Mouse (Mus musculus) myocyte (in vitro differentiated cells): ENCODE results near the gene Dglucy. TPM values are rescaled to one million over a fixed set of nuclear protein-coding genes. Genes with fewer than 3 reads are reported as not detected.

Source experiments
- H3K27me3 ChIP-seq: one replicate; pipeline ENCODE4 v1.6.1; 2011; ENCODE audit not compliant: control insufficient read depth, insufficient read depth, insufficient read length
- H3K36me3 ChIP-seq: one replicate; pipeline ENCODE4 v1.6.1; 2011; ENCODE audit not compliant: control insufficient read depth, insufficient read depth
- H3K4me2 ChIP-seq: one replicate; pipeline ENCODE4 v1.6.1; 2011; ENCODE audit warnings: low read depth, control low read depth
- H3K4me3 ChIP-seq: one replicate; pipeline ENCODE4 v1.5.1; 2011; ENCODE audit warnings: mild to moderate bottlenecking, control low read depth, moderate library complexity
- H3K79me2 ChIP-seq: one replicate; pipeline ENCODE4 v1.6.1; 2011; ENCODE audit not compliant: control insufficient read depth, insufficient read depth
- H3ac ChIP-seq: one replicate; pipeline ENCODE4 v1.6.1; 2011; ENCODE audit not compliant: control insufficient read depth, insufficient read length
- CEBPB ChIP-seq: IDR thresholded peaks from 2 replicates; pipeline ENCODE4 v1.6.1; 2011; ENCODE audit warnings: mild to moderate bottlenecking, moderate library complexity; ENCODE audit not compliant: poor library complexity, insufficient read depth, severe bottlenecking
- E2F4 ChIP-seq: IDR thresholded peaks from one replicate; pipeline ENCODE4 v1.6.1; 2011; ENCODE audit warnings: mild to moderate bottlenecking, control low read depth, moderate library complexity; ENCODE audit not compliant: insufficient read depth
- MAX ChIP-seq: IDR thresholded peaks from one replicate; pipeline ENCODE4 v1.6.1; 2011; ENCODE audit warnings: low read depth, mild to moderate bottlenecking, control low read depth
- MYOD1 ChIP-seq, 3 experiments: IDR thresholded peaks; one replicate each; pipeline ENCODE4 v1.6.1; 2011; ENCODE audit warnings: control low read depth in 2 of 3, low read depth in 2 of 3, mild to moderate bottlenecking in 2 of 3, moderate library complexity in 1 of 3; ENCODE audit not compliant: insufficient read length in 2 of 3, control insufficient read depth in 1 of 3
- MYOG ChIP-seq, 3 experiments: IDR thresholded peaks; one replicate each; pipeline ENCODE4 v1.6.1; 2011; ENCODE audit warnings: control low read depth in 2 of 3, low read depth in 2 of 3, mild to moderate bottlenecking in 2 of 3; ENCODE audit not compliant: insufficient read length in 2 of 3, control insufficient read depth in 1 of 3, insufficient read depth in 1 of 3
- POLR2A ChIP-seq: IDR thresholded peaks from one replicate; pipeline ENCODE4 v1.6.1; 2011; ENCODE audit warnings: low read depth, mild to moderate bottlenecking, control low read depth, moderate library complexity; ENCODE audit not compliant: insufficient read length
- POLR2AphosphoS2 ChIP-seq: IDR thresholded peaks from one replicate; pipeline ENCODE4 v1.6.1; 2011; ENCODE audit warnings: low read depth, control low read depth; ENCODE audit not compliant: insufficient read length
- REST ChIP-seq: IDR thresholded peaks from one replicate; pipeline ENCODE4 v1.6.1; 2011; ENCODE audit warnings: mild to moderate bottlenecking, control low read depth, moderate library complexity; ENCODE audit not compliant: insufficient read depth, insufficient read length
- SRF ChIP-seq: IDR thresholded peaks from one replicate; pipeline ENCODE4 v1.6.1; 2011; ENCODE audit warnings: low read depth; ENCODE audit not compliant: control insufficient read depth, insufficient read length
- TCF12 ChIP-seq: IDR thresholded peaks from one replicate; pipeline ENCODE4 v1.6.1; 2011; ENCODE audit warnings: mild to moderate bottlenecking, control low read depth; ENCODE audit not compliant: poor library complexity, insufficient read depth, severe bottlenecking
- TCF3 ChIP-seq: IDR thresholded peaks from one replicate; pipeline ENCODE4 v1.6.1; 2011; ENCODE audit warnings: low read depth, control low read depth; ENCODE audit not compliant: insufficient read length
- USF1 ChIP-seq: IDR thresholded peaks from one replicate; pipeline ENCODE4 v1.6.1; 2011; ENCODE audit warnings: low read depth, mild to moderate bottlenecking, control low read depth, moderate library complexity
- polyA plus RNA-seq: library from polyadenylated mRNA; unstranded; fragments of >200 nt; fragmentation: generic; extraction: Trizol; gene quantifications from one replicate; pipeline ENCODE4 v1.2.1, GENCODE M21; 2012; ENCODE audit warnings: missing spikeins

Gene Dglucy
- polyA plus RNA-seq, 1 experiment = 24.4 TPM

- no peak for TF ChIP-seq E2F4
- no peak overlapping the region for H3K4me3 ChIP-seq
- no peaks in the 10 kb centered on the region for H3K79me2 ChIP-seq
- no peak overlapping the region for H3K4me2 ChIP-seq
- peaks cover 9% of the 10 kb centered on the region for H3K27me3 ChIP-seq
- H3ac ChIP-seq = no peak overlapping the region
- H3K36me3 ChIP-seq = peaks cover 7% of the 10 kb centered on the region
Observed at GRCm38 (mm10) chr12:100910731-100911130, 131.9 kb downstream of the Dglucy start.

DNA sequence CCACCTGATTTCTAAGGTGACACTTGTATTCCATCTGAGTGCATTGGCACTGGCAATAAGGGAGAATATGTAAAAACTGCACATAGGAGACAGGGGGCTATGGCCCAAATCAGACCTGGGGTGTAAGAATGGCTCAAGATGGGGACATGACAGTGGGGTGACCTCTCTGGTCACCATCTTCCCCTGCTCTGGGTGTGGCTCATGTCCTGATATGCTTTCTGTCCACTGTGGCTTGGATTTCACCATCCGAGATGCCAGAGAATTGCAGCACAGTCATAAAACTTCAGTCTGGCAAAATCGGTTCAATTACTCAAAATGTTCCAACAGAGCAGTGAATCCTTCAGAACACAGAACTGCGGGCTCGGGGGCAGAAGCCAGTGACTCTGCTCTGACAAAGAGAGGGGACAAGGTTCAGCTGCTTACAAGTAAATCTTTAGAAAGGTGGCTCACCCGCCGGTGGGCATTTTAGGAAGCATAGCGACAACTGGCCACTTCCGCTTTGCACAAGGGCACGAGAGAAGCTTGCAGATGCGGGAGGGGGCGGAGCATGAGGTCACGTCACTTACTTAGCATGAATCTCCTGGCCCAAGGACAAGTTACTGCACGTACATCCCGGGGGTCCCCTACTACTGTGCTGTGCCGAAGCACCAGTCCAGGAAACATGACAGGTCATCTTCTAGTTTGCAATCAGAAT lies 145.9 kb downstream of the Dglucy start:
- peaks cover 5% of the 10 kb centered on the region for H3K36me3 ChIP-seq
- H3K4me3 ChIP-seq = no peak overlapping the region
- no peak overlapping the region for H3ac ChIP-seq
- TF ChIP-seq CEBPB (no peak), POLR2AphosphoS2 (no peak), MAX (no peak), POLR2A (no peak), TCF12 (no peak), MYOD1 (IDR thresholded peaks at IDR 0.05; ENCODE audit: control insufficient read depth in 1 of 3, insufficient read length in 2 of 3, low read depth in 2 of 3) (no peak), SRF (no peak), USF1 (no peak), TCF3 (no peak), MYOG (IDR thresholded peaks at IDR 0.05; ENCODE audit: control insufficient read depth in 1 of 3, insufficient read depth in 1 of 3, insufficient read length in 2 of 3, low read depth in 2 of 3) (no peak), E2F4 (no peak), REST (no peak)
- H3K27me3 ChIP-seq = no peaks in the 10 kb centered on the region
- H3K79me2 ChIP-seq = no peaks in the 10 kb centered on the region
- no peak overlapping the region for H3K4me2 ChIP-seq

GRCm38 (mm10) chr12:100925644-100926619 lies 147.1 kb downstream of the Dglucy start:
- TF ChIP-seq SRF (no peak), TCF3 (no peak), POLR2A (no peak), MYOG (IDR thresholded peaks at IDR 0.05; ENCODE audit: control insufficient read depth in 1 of 3, insufficient read depth in 1 of 3, insufficient read length in 2 of 3, low read depth in 2 of 3) (no peak), MYOD1 (IDR thresholded peaks at IDR 0.05; ENCODE audit: control insufficient read depth in 1 of 3, insufficient read length in 2 of 3, low read depth in 2 of 3) (no peak), POLR2AphosphoS2 (no peak), MAX (no peak), REST (no peak), USF1 (no peak), TCF12 (no peak), E2F4 (no peak), CEBPB (no peak)
- Histone ChIP-seq H3K79me2 (no peaks in the 10 kb centered on the region), H3K4me3 (no peak overlapping the region), H3ac (no peak overlapping the region), H3K27me3 (no peaks in the 10 kb centered on the region), H3K4me2 (no peak overlapping the region), H3K36me3 (peaks cover 5% of the 10 kb centered on the region)

DNA sequence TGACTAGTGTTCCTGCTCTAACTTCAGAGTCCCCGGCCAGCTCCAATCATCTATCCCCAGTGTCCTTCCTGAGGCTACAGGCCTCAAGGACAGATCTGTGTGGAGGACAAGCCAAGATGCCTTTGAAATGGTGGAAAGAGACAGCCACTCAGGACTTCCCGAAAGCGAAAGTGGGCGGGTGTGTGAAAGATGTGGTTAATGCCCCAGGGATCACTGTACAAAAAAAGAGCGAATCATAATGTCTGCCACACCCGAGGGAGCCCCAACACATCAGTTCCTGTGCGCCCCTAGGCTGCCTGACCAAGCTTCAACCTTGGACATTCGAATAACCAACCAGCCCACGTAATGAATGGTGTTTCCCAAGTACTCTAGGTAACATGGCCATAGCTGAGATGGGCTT lies 149.4 kb downstream of the Dglucy start:
- Histone ChIP-seq H3K27me3 (no peaks in the 10 kb centered on the region), H3K4me3 (no peak overlapping the region), H3K4me2 (no peak overlapping the region), H3K79me2 (no peaks in the 10 kb centered on the region), H3ac (no peak overlapping the region), H3K36me3 (peaks cover 16% of the 10 kb centered on the region)
- no peak for TF ChIP-seq REST
- TF ChIP-seq SRF = no peak
- TF ChIP-seq E2F4 = no peak
- no peak for TF ChIP-seq TCF3
- no peak for TF ChIP-seq MAX
- TF ChIP-seq POLR2A = no peak
- no peak for TF ChIP-seq MYOG (IDR thresholded peaks at IDR 0.05; ENCODE audit: control insufficient read depth in 1 of 3, insufficient read depth in 1 of 3, insufficient read length in 2 of 3, low read depth in 2 of 3)
- TF ChIP-seq CEBPB = no peak
- TF ChIP-seq POLR2AphosphoS2 = no peak
- no peak for TF ChIP-seq USF1
- no peak for TF ChIP-seq TCF12

DNA sequence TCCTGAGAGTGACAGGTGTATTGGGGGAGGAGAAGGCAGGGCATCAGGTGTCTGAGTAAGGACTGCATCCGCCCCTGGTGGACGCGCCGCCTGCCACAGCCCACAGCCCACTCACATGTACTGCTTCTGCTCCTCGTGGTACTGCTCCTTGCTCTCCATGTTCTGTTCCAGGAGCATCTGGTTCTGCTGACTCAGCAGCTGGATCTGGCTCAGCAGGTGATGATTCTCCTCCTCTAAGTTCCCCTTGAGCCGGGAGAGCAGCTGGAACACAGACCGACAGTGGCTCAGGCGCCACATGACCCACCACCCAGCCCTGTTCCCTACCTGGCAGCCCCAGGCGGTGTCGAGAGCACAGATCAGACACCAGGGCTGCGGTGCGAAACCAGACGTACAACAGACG lies 152.8 kb downstream of the Dglucy start:
- no peaks in the 10 kb centered on the region for H3K27me3 ChIP-seq
- H3K4me3 ChIP-seq = no peak overlapping the region
- H3K36me3 ChIP-seq = peaks cover 14% of the 10 kb centered on the region
- TF ChIP-seq POLR2AphosphoS2 (no peak), MAX (no peak), MYOG (IDR thresholded peaks at IDR 0.05; ENCODE audit: control insufficient read depth in 1 of 3, insufficient read depth in 1 of 3, insufficient read length in 2 of 3, low read depth in 2 of 3) (no peak), REST (no peak), USF1 (no peak), TCF12 (no peak), TCF3 (no peak), POLR2A (no peak), CEBPB (no peak), SRF (no peak), MYOD1 (IDR thresholded peaks at IDR 0.05; ENCODE audit: control insufficient read depth in 1 of 3, insufficient read length in 2 of 3, low read depth in 2 of 3) (no peak), E2F4 (no peak)
- H3K79me2 ChIP-seq = no peaks in the 10 kb centered on the region
- H3K4me2 ChIP-seq = no peak overlapping the region
- H3ac ChIP-seq = no peak overlapping the region
